Mouse (Mus musculus) hindbrain, embryonic 11.5 days (tissue): ENCODE data around the gene Tiam1. TPM values are rescaled to one million over a fixed set of nuclear protein-coding genes. Genes with fewer than 3 reads are reported as not detected.

ENCODE experiments used
- ATAC-seq: fragments of 200-750 bp; cut with Nextera tagmentation; 2 replicates; pipeline ENCODE4 v1.8.0; 2017; ENCODE audit warnings: mild to moderate bottlenecking, moderate TSS enrichment, moderate library complexity; ENCODE audit not compliant: low FRiP score
- DNase-seq: peaks from one replicate; pipeline ENCODE4 v3.0.0-alpha.2; 2015; ENCODE audit warnings: low spot score
- H3K27ac ChIP-seq: fragments of 300-500 bp; sonication (generic); 2 replicates; pipeline ENCODE4 v1.5.1; 2014; ENCODE audit warnings: mild to moderate bottlenecking, low read depth, low read length
- H3K27me3 ChIP-seq: fragments of 300-500 bp; sonication (generic); 2 replicates; pipeline ENCODE4 v1.6.1; 2014; ENCODE audit warnings: mild to moderate bottlenecking, low read length, moderate library complexity, mixed read lengths; ENCODE audit not compliant: control insufficient read depth, insufficient read depth
- H3K36me3 ChIP-seq: fragments of 300-500 bp; sonication (generic); 2 replicates; pipeline ENCODE4 v1.6.1; 2014; ENCODE audit warnings: mild to moderate bottlenecking, low read length, moderate library complexity, mixed read lengths; ENCODE audit not compliant: control insufficient read depth, insufficient read depth
- H3K4me1 ChIP-seq: fragments of 300-500 bp; sonication (generic); replicated peaks from 2 replicates; pipeline ENCODE4 v1.6.1; 2014; ENCODE audit warnings: low read length, mixed read lengths; ENCODE audit not compliant: control insufficient read depth, insufficient read depth
- H3K4me2 ChIP-seq: fragments of 300-500 bp; sonication (generic); replicated peaks from 2 replicates; pipeline ENCODE4 v1.6.1; 2014; ENCODE audit warnings: mild to moderate bottlenecking, low read depth, low read length
- H3K4me3 ChIP-seq: fragments of 300-500 bp; sonication (generic); 2 replicates; pipeline ENCODE4 v1.5.1; 2014; ENCODE audit warnings: low read depth, low read length
- H3K9ac ChIP-seq: fragments of 300-500 bp; sonication (generic); 2 replicates; pipeline ENCODE4 v1.6.1; 2014; ENCODE audit warnings: low read depth, low read length
- H3K9me3 ChIP-seq: fragments of 300-500 bp; sonication (generic); 2 replicates; pipeline ENCODE4 v1.6.1; 2016; ENCODE audit warnings: low read length; ENCODE audit not compliant: control insufficient read depth
- WGBS: fragments of 180-500 bp; shearing (Covaris S2); extraction: QIAGEN DNeasy Blood & Tissue Kit; methylation state at CpG from one replicate; pipeline ENCODE4 v1.1.7; 2014; 5-methylcytosine and 5-hydroxymethylcytosine counted together
- polyA plus RNA-seq: library from polyadenylated mRNA; unstranded; fragments of >200 nt; fragmentation: Nextera tagmentation; extraction: Ambion mirVana; gene quantifications from 2 replicates; pipeline ENCODE4 v1.2.1, GENCODE M21; 2014

Gene Tiam1
- polyA plus RNA-seq, 1 experiment from 2014 or later: 27.6 TPM

DNA sequence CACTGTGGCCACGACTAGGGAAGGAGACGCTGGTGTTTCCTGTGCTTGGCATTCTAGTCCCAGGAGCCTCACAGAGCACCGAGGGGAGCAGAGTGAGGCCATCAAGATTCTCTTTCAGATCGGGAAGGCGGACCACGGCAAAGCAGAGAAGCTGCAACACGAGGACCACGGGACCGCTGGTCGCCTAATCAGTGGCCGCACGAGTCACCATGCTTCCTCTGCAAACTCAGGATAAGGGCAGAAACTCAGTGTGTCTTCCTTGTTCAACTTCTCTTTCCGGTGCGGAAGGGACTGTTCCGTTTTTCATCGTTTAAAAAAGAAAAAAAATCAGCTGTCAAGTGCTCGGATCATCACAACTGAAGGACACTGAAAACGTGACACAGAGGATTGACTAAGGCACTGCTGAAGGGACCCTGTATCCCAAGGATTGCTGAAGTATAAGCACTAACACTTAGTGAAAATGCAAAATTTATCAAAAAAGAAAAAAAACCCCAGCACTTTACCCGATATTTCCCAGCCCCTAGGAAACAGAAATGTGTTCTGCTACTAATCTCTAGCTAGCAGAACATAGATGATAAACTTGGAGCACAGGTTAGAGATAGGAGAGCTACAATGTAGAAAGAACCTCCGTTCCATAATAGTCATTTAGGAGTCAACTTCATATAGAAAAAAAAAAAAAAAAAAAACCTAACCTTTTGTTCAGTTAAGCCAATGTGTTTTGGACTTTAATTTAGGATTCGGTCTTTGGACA lies 99.4 kb downstream of the Tiam1 start:
- 87% methylated on average over 21 of the region's 21 CpGs for whole genome bisulfite sequencing
- ATAC-seq: no peak
- H3K36me3 ChIP-seq: no peaks in the 10 kb centered on the region
- H3K9me3 ChIP-seq: no peaks in the 10 kb centered on the region
- no peak for DNase-seq
- no peak overlapping the region for H3K27ac ChIP-seq
- H3K4me3 ChIP-seq: no peak overlapping the region
- no peak overlapping the region for H3K4me2 ChIP-seq
- no peak overlapping the region for H3K9ac ChIP-seq
- H3K4me1 ChIP-seq: no peaks in the 10 kb centered on the region
- no peaks in the 10 kb centered on the region for H3K27me3 ChIP-seq

DNA sequence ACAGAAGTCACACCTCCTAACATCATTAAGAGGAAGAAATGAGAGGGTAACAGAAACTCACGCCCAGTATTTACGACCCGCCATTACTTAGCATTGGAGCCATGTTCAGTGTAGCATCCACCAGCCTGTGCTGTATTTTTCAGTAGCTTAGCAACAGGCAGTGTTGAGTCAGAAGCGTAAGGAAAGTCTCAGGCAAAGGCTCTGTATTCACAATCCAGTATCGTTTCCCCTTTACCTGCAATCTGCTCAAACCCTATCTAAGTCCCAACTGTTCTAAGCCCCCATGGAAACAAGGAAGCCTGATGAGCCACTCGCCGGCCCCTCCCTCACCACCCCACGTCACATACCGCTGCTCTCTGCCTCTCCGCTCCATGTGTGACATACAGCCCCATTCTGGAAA lies 100.7 kb downstream of the Tiam1 start:
- no peak for ATAC-seq
- 93% methylated on average over 10 of the region's 10 CpGs for WGBS
- Histone ChIP-seq H3K4me2 (no peak overlapping the region), H3K9me3 (no peaks in the 10 kb centered on the region), H3K4me3 (no peak overlapping the region), H3K4me1 (no peaks in the 10 kb centered on the region), H3K27ac (no peak overlapping the region), H3K27me3 (no peaks in the 10 kb centered on the region), H3K9ac (no peak overlapping the region), H3K36me3 (no peaks in the 10 kb centered on the region)
- no peak for DNase-seq

DNA sequence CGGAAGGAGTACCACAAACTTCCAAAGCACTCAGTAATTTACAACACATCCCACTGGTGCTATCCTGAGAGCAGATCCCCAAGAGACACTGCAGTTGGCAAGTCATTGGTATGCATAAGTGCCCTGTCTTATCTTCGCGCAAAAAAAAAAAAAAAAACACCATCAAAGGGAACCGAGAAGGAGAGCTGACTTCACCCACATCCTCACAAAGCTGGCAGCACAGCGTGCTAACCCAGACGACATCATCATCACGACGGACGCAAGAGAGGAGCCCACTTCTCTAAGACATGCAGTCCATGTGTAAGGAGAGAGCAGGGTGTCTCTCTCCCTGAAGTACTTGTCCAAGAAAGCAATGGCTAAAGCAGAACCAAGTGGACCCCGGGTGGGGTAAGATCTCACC lies 101.2 kb downstream of the Tiam1 start:
- Histone ChIP-seq H3K9ac (no peak overlapping the region), H3K36me3 (no peaks in the 10 kb centered on the region), H3K27me3 (no peaks in the 10 kb centered on the region), H3K4me1 (no peaks in the 10 kb centered on the region), H3K4me2 (no peak overlapping the region), H3K4me3 (no peak overlapping the region), H3K27ac (no peak overlapping the region), H3K9me3 (no peaks in the 10 kb centered on the region)
- WGBS: 97% methylated on average over 10 of the region's 10 CpGs
- ATAC-seq (no peak), DNase-seq (no peak)

DNA sequence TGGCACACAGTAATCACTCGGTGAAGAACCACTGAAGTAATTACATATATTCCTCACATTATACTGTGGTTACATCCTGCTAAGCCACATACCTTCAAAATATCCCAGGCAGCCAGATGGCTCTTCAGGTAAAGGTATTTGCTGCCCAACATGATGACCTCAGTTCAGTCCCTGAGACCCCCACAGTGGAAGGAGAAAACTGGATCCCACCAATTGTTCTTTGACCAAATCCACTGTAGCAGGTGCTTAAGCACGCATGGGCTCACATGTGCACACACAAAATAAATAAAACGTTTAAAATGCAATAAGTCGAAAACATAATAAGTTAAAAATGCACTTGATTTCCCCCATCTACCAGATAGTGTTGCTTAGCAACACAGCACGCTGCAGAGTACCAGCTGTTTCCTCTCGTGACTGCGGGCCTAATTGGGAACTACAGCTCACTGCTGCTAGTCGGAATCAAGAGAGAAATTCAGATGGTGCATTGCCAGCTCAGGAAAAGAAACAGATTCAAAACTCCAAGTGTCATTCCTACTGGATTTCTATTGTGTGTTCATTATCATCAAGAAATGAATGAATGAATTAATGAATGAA lies 102.7 kb downstream of the Tiam1 start:
- WGBS: 76% methylated on average over 8 of the region's 8 CpGs
- ATAC-seq (peak; percentile 41; the same call in 1 of the 2 replicates), DNase-seq (no peak)
- H3K4me1 ChIP-seq: no peaks in the 10 kb centered on the region
- no peak overlapping the region for H3K4me3 ChIP-seq
- H3K27me3 ChIP-seq: no peaks in the 10 kb centered on the region
- no peaks in the 10 kb centered on the region for H3K9me3 ChIP-seq
- H3K9ac ChIP-seq: no peak overlapping the region
- H3K4me2 ChIP-seq: no peak overlapping the region
- no peak overlapping the region for H3K27ac ChIP-seq
- no peaks in the 10 kb centered on the region for H3K36me3 ChIP-seq

DNA sequence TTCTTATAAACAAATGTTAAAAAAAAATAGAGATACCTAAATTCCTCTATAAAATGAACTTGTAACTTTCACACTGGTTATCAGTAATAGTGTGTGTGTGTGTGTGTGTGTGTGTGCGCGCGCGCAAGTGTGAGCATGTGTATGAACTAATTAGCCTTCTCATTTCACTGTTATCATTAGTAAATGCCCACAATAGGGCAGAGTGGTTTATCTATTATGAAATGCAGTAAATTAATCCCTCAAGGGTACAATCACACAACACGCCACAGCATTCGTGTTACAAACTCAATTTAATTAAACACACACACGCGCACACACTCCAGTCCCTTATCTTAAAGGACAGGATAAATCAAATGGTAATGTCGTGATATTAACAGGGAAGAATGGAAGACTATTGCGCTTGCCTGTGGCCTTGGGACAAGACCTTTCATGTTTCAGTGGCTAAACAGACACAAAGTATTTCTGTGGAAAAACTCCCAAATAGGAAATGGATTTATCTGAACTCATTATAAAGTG lies 107.9 kb downstream of the Tiam1 start:
- Histone ChIP-seq H3K4me2 (no peak overlapping the region), H3K27me3 (no peaks in the 10 kb centered on the region), H3K27ac (no peak overlapping the region), H3K4me3 (no peak overlapping the region), H3K9me3 (no peaks in the 10 kb centered on the region), H3K36me3 (no peaks in the 10 kb centered on the region), H3K9ac (no peak overlapping the region), H3K4me1 (no peaks in the 10 kb centered on the region)
- DNase-seq (no peak), ATAC-seq (no peak)
- WGBS: 92% methylated on average over 10 of the region's 10 CpGs

DNA sequence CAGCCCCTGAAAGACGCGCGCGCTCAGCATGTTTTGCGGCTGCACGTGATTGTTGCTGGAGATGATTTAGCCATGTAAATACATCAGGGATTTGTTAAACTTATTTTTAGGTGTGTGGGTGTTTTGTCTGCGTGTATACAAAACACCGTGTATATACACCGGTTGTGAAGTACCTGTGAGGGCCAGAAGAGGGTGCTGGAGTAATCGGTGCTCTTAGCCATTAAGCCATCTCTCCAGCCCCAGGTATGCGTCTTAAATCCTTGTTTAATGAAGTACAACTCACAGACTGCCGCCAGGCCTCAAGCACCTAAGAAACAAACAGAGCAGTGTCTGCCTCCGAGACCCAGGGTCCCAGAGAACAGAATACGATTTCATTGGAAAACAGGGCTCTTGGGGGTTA lies 113.2 kb downstream of the Tiam1 start:
- DNase-seq (no peak), ATAC-seq (no peak)
- Histone ChIP-seq H3K9ac (no peak overlapping the region), H3K27ac (no peak overlapping the region), H3K9me3 (no peaks in the 10 kb centered on the region), H3K27me3 (no peaks in the 10 kb centered on the region), H3K4me1 (no peaks in the 10 kb centered on the region), H3K4me3 (no peak overlapping the region), H3K4me2 (no peak overlapping the region), H3K36me3 (no peaks in the 10 kb centered on the region)
- 95% methylated on average over 14 of the region's 14 CpGs for WGBS

DNA sequence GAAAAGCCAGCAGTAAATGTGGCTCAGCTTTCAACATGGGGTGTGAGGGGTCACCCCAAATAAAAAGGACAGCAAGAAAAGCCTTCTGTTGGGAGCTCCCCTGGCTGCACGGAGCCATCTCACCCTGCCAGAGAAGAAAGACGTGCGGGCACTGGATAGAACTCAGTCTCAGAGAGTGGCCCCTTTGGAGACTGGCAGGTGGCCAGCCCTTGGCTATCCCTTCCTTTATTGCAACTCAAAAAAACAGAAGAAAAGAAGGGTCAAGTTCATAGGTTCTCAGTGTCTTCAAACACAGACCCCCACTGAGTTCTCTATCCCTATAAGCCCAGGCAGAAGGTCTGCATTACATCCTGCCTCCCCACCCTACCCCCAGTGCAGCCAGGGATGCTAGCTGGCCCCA lies 115.7 kb downstream of the Tiam1 start:
- Histone ChIP-seq H3K9me3 (no peaks in the 10 kb centered on the region), H3K27me3 (no peaks in the 10 kb centered on the region), H3K36me3 (no peaks in the 10 kb centered on the region), H3K4me3 (no peak overlapping the region), H3K9ac (no peak overlapping the region), H3K27ac (no peak overlapping the region), H3K4me1 (no peaks in the 10 kb centered on the region), H3K4me2 (no peak overlapping the region)
- ATAC-seq (no peak), DNase-seq (no peak)
- 84% methylated on average over 3 of the region's 3 CpGs for WGBS

DNA sequence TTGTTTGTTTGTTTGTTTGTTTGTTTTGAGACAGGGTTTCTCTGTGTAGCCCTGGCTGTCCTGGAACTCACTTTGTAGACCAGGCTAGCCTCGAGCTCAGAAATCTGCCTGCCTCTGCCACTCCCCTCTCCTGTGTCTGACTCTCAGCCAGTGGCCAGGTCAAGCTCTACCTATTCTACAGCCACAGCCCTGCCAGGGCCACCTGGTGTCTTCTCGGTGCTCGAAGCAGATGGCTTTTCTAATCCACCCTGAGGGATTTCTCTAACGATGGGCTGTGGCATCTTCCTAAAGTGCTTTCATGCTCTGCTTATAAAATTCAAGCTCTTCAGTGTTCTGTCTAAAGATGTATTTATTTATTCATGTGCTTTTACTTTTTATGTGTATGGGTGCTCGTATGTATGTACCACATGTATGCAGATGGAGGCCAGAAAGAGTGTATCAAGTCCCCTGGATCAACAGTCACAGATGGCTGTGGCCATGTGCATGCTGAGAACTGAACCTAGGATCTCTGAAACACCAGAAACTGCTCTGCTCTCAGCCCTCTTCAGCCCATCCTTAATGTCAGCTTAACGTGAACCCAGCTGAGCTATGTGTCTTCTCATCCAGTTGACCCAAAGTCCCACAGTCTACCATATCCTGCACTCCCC lies 117.9 kb downstream of the Tiam1 start:
- 90% methylated on average over 6 of the region's 6 CpGs for WGBS

DNA sequence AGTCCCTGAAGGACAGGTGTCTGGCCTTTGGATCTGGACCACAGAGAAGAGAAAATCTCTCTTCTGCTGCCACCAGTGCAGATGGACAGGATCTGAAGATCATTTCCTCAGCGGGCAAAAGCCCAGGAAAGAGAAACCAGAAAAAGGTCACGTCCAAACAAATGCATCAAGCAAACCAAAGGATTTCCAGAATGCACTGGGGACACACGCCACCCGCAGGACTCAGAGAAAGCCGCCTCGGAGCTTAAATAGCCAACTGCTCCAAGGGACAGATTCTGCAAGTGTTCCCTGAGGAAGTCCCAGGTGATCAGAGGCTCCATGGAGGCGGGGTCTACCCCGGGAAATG lies 119.9 kb downstream of the Tiam1 start:
- no peak for ATAC-seq

More for the DNA sequence above, 117.9 kb downstream of the Tiam1 start:
- Histone ChIP-seq H3K4me1 (no peaks in the 10 kb centered on the region), H3K27me3 (no peaks in the 10 kb centered on the region), H3K4me2 (no peak overlapping the region), H3K36me3 (no peaks in the 10 kb centered on the region), H3K9ac (no peak overlapping the region), H3K9me3 (no peaks in the 10 kb centered on the region), H3K27ac (no peak overlapping the region), H3K4me3 (no peak overlapping the region)
- ATAC-seq (no peak), DNase-seq (no peak)

More for the DNA sequence above, 119.9 kb downstream of the Tiam1 start:
- DNase-seq: no peak
- Histone ChIP-seq H3K4me1 (no peaks in the 10 kb centered on the region), H3K27me3 (no peaks in the 10 kb centered on the region), H3K4me2 (no peak overlapping the region), H3K36me3 (no peaks in the 10 kb centered on the region), H3K9ac (no peak overlapping the region), H3K4me3 (no peak overlapping the region), H3K9me3 (no peaks in the 10 kb centered on the region), H3K27ac (no peak overlapping the region)
- WGBS: 91% methylated on average over 8 of the region's 8 CpGs
